Mouse (Mus musculus) liver, embryonic 11.5 days (tissue): ENCODE data around the gene Nxpe4. TPM values are rescaled to one million over a fixed set of nuclear protein-coding genes. Genes with fewer than 3 reads are reported as not detected.

Experiments
- ATAC-seq: fragments of 200-750 bp; cut with Nextera tagmentation; replicated peaks from 2 replicates; pipeline ENCODE4 v1.8.0; 2017; ENCODE audit warnings: moderate number of reproducible peaks, mild to moderate bottlenecking, moderate TSS enrichment, moderate library complexity; ENCODE audit not compliant: low FRiP score
- DNase-seq: peaks from one replicate; pipeline ENCODE4 v3.0.0-alpha.2; 2017; ENCODE audit warnings: low spot score
- H3K27ac ChIP-seq: fragments of 300-500 bp; sonication (generic); 2 replicates; pipeline ENCODE4 v1.5.1; 2014; ENCODE audit warnings: mild to moderate bottlenecking, low read depth, low read length, control low read depth
- H3K27me3 ChIP-seq: fragments of 300-500 bp; sonication (generic); replicated peaks from 2 replicates; pipeline ENCODE4 v1.6.1; 2014; ENCODE audit warnings: low read length, mixed read lengths; ENCODE audit not compliant: control insufficient read depth, insufficient read depth
- H3K36me3 ChIP-seq: fragments of 300-500 bp; sonication (generic); 2 replicates; pipeline ENCODE4 v1.6.1; 2014; ENCODE audit warnings: mild to moderate bottlenecking, low read length, moderate library complexity, mixed read lengths; ENCODE audit not compliant: control insufficient read depth, insufficient read depth
- H3K4me1 ChIP-seq: fragments of 300-500 bp; sonication (generic); replicated peaks from 2 replicates; pipeline ENCODE4 v1.6.1; 2014; ENCODE audit warnings: low read length, mixed read lengths; ENCODE audit not compliant: control insufficient read depth, insufficient read depth
- H3K4me2 ChIP-seq: fragments of 300-500 bp; sonication (generic); 2 replicates; pipeline ENCODE4 v1.6.1; 2014; ENCODE audit warnings: mild to moderate bottlenecking, control low read depth, moderate library complexity
- H3K4me3 ChIP-seq: fragments of 300-500 bp; sonication (generic); 2 replicates; pipeline ENCODE4 v1.5.1; 2014; ENCODE audit warnings: low read depth, low read length, control low read depth
- H3K9ac ChIP-seq: fragments of 300-500 bp; sonication (generic); 2 replicates; pipeline ENCODE4 v1.6.1; 2014; ENCODE audit warnings: low read depth, low read length, control low read depth
- H3K9me3 ChIP-seq: fragments of 300-500 bp; sonication (generic); 2 replicates; pipeline ENCODE4 v1.6.1; 2016; ENCODE audit warnings: low read length, inconsistent platforms, mixed read lengths; ENCODE audit not compliant: control insufficient read depth
- WGBS: fragments of 180-500 bp; shearing (Covaris S2); extraction: QIAGEN DNeasy Blood & Tissue Kit; methylation state at CpG from one replicate; pipeline ENCODE4 v1.1.7; 2014; 5-methylcytosine and 5-hydroxymethylcytosine counted together
- polyA plus RNA-seq: library from polyadenylated mRNA; unstranded; fragments of >200 nt; fragmentation: Nextera tagmentation; extraction: Ambion mirVana; gene quantifications from 2 replicates; pipeline ENCODE4 v1.2.1, GENCODE M21; 2014

The Nxpe4 gene
- polyA plus RNA-seq, 1 experiment from 2014 or later, result 10.0 TPM

DNA sequence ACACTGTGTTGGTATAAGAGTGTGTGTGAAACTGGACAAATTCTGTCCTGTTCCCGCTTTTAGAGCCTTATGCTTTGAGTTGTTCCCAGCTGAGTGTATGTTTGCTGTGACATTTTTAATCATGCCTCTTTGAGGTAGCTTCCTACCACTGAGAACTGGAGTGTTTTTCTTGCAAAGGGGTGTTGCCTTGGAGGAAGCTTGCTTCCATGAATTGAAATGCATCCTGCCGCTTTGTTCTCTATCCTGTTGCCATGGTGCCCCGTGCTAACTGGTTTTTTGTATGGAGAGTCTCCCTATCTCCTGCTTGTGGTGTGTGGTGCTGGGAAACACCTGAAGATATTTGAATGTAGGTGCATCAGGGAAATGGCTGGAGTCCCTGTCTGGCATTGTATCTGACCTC is 152.4 kb downstream of the Nxpe4 start:
- H3K36me3 ChIP-seq, result no peaks in the 10 kb centered on the region
- no peaks in the 10 kb centered on the region for H3K9me3 ChIP-seq
- no peak overlapping the region for H3K27ac ChIP-seq
- H3K9ac ChIP-seq, result no peak overlapping the region
- ATAC-seq (no peak), DNase-seq (no peak)
- no peak overlapping the region for H3K4me2 ChIP-seq
- H3K4me3 ChIP-seq, result no peak overlapping the region
- H3K4me1 ChIP-seq, result no peaks in the 10 kb centered on the region
- H3K27me3 ChIP-seq, result no peaks in the 10 kb centered on the region
- WGBS, result 60% methylated on average over 3 of the region's 3 CpGs

- no peaks in the 10 kb centered on the region for H3K36me3 ChIP-seq
- no peaks in the 10 kb centered on the region for H3K9me3 ChIP-seq
- H3K4me3 ChIP-seq, result no peak overlapping the region
- H3K27ac ChIP-seq, result no peak overlapping the region
- WGBS, result 76% methylated on average over 1 of the region's 1 CpGs
- no peak overlapping the region for H3K4me2 ChIP-seq
- no peak overlapping the region for H3K9ac ChIP-seq
- H3K4me1 ChIP-seq, result no peaks in the 10 kb centered on the region
- no peak for ATAC-seq
- H3K27me3 ChIP-seq, result no peaks in the 10 kb centered on the region
- no peak for DNase-seq
These were observed 154.0 kb downstream of the Nxpe4 start for GRCm38 (mm10) chr9:48315825-48316224.

- no peak overlapping the region for H3K4me2 ChIP-seq
- WGBS, result 77% methylated on average over 9 of the region's 9 CpGs
- H3K36me3 ChIP-seq, result peaks cover under 1% of the 10 kb centered on the region; the same call in 1 of the 2 replicates
- peak; percentile 29 for DNase-seq
- no peak overlapping the region for H3K27ac ChIP-seq
- ATAC-seq, result no peak
- no peak overlapping the region for H3K9ac ChIP-seq
- no peaks in the 10 kb centered on the region for H3K9me3 ChIP-seq
- H3K4me3 ChIP-seq, result no peak overlapping the region
- H3K4me1 ChIP-seq, result no peaks in the 10 kb centered on the region
- H3K27me3 ChIP-seq, result no peaks in the 10 kb centered on the region
These were observed 164.5 kb downstream of the Nxpe4 start for GRCm38 (mm10) chr9:48326338-48326737.

DNA sequence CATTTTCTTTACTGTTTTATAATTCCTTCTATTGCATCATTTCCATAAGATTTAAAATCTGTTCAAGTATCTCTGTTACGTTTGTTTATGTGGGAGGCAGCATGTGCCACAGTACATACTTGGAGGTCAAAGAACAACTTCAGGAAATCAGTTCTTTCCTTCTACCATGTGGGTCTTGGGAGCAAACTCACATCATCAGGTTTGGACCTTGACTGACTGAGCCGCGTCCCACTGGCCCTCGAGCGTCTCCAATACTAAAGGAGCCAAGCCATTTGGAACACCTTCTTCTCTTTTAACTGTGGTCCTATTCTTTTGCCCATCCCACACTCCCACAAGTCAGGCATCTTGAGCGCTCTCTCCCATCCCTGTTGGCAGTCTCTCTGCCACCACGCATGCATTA is 167.8 kb downstream of the Nxpe4 start:
- H3K4me3 ChIP-seq, result no peak overlapping the region
- no peaks in the 10 kb centered on the region for H3K27me3 ChIP-seq
- H3K4me2 ChIP-seq, result no peak overlapping the region
- ATAC-seq (no peak), DNase-seq (peak; percentile 23)
- H3K9ac ChIP-seq, result no peak overlapping the region
- H3K4me1 ChIP-seq, result no peaks in the 10 kb centered on the region
- peaks cover 7% of the 10 kb centered on the region for H3K36me3 ChIP-seq
- 91% methylated on average over 7 of the region's 7 CpGs for WGBS
- no peaks in the 10 kb centered on the region for H3K9me3 ChIP-seq
- no peak overlapping the region for H3K27ac ChIP-seq

DNA sequence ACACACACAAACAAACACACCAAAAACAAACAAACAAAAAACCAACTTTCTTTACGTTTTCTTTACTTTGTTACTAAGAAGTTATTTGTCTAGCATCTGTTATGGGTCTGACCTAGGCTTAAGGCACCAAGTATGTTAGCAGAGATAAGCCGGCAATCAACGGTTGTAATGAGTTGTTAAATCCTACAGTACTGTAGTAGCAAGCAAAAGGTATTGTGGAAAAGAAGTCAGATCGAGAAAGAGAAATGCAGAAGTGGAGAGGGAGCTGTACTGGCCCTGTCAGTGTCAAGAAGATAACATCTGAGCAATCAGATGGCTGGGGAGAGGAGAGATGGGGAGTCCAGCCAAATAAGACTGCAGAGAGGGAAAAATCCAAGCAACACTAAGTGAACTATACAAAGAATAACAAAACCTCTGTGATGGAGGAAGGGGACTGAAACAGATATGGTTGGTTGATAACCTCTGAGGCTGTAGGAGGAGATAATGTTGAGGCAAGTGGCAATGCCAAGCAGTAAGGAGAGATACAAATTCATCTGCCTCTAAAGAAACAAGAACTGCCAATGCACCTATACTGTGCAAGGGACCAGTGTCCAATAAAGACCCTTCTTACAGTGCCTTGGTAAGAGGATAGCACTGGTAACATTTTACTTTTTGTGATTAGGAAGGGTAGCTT is 177.1 kb downstream of the Nxpe4 start:
- peak; percentile 25 for DNase-seq
- peak overlapping the region; percentile 81 for H3K9ac ChIP-seq
- H3K27me3 ChIP-seq, result no peaks in the 10 kb centered on the region
- peak; percentile 62 for ATAC-seq
- H3K9me3 ChIP-seq, result no peaks in the 10 kb centered on the region
- peaks cover 7% of the 10 kb centered on the region; the same call in 1 of the 2 replicates for H3K4me1 ChIP-seq
- peak overlapping the region; percentile 74 for H3K4me2 ChIP-seq
- H3K27ac ChIP-seq, result peak overlapping the region; percentile 90
- H3K36me3 ChIP-seq, result peaks cover 2% of the 10 kb centered on the region; the same call in 1 of the 2 replicates
- 27% methylated on average over 4 of the region's 4 CpGs for WGBS
- peak overlapping the region; percentile 65 for H3K4me3 ChIP-seq

- Histone ChIP-seq H3K27ac (peak overlapping the region; percentile 90), H3K4me3 (peak overlapping the region; percentile 65)
- peak; percentile 25 for DNase-seq
These were observed 177.7 kb downstream of the Nxpe4 start for GRCm38 (mm10) chr9:48339563-48339962.

GRCm38 (mm10) chr9:48340708-48341380 is 179.0 kb downstream of the Nxpe4 start:
- H3K9me3 ChIP-seq, result no peaks in the 10 kb centered on the region
- peak overlapping the region; percentile 74 for H3K4me2 ChIP-seq
- H3K4me3 ChIP-seq, result peak overlapping the region; percentile 65
- DNase-seq (peak; percentile 39), ATAC-seq (peak; percentile 94)
- peaks cover 7% of the 10 kb centered on the region; the same call in 1 of the 2 replicates for H3K4me1 ChIP-seq
- H3K27me3 ChIP-seq, result no peaks in the 10 kb centered on the region
- H3K9ac ChIP-seq, result peak overlapping the region; percentile 81
- H3K27ac ChIP-seq, result peak overlapping the region; percentile 90
- H3K36me3 ChIP-seq, result no peaks in the 10 kb centered on the region; the same call in 1 of the 2 replicates
- WGBS, result 58% methylated on average over 10 of the region's 10 CpGs

More at GRCm38 (mm10) chr9:48339563-48339962, 177.7 kb downstream of the Nxpe4 start:
- ATAC-seq, result no peak
- Histone ChIP-seq H3K4me1 (peaks cover 7% of the 10 kb centered on the region; the same call in 1 of the 2 replicates), H3K9ac (peak overlapping the region; percentile 81), H3K9me3 (no peaks in the 10 kb centered on the region), H3K36me3 (peaks cover 2% of the 10 kb centered on the region; the same call in 1 of the 2 replicates), H3K4me2 (peak overlapping the region; percentile 74), H3K27me3 (no peaks in the 10 kb centered on the region)
- 59% methylated on average over 5 of the region's 5 CpGs for WGBS

DNA sequence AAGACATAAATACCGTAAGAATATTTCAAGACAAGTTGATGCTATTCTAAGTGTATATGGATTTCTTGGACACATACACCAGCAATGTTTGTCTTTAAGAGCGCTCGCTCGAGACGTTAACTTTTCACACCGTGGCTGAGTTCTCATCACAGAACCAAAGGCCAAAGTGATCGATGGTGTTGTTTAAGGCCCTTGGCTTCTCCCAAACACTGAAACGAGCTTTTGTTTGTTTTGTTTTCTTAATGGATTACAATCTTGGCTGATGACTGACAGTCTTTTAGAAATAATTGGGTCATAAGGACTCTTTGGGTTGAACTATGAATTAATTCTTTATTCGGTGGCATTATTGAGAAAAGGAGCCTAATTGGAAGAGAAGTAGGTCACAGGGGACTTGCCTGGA is 183.6 kb downstream of the Nxpe4 start:
- peaks cover 5% of the 10 kb centered on the region; the same call in 1 of the 2 replicates for H3K4me1 ChIP-seq
- whole genome bisulfite sequencing, result 87% methylated on average over 9 of the region's 9 CpGs
- H3K27me3 ChIP-seq, result no peaks in the 10 kb centered on the region; the same call in 1 of the 2 replicates
- H3K4me2 ChIP-seq, result no peak overlapping the region
- no peak overlapping the region for H3K27ac ChIP-seq
- no peak overlapping the region for H3K9ac ChIP-seq
- no peak for ATAC-seq
- no peak overlapping the region for H3K4me3 ChIP-seq
- H3K36me3 ChIP-seq, result no peaks in the 10 kb centered on the region
- H3K9me3 ChIP-seq, result no peaks in the 10 kb centered on the region
- DNase-seq, result no peak
